Mouse (Mus musculus): ENCODE results near the gene Gucy2e.

Gucy2e gene

GRCm38 (mm10) chr11:69172606-69173005 lies 64.2 kb downstream of the Gucy2e start:
- no peak for DNase-seq (ENCODE audit: low spot score)

GRCm38 (mm10) chr11:69171626-69172025 lies 65.2 kb downstream of the Gucy2e start:
- peak; percentile 28 for DNase-seq (ENCODE audit: low spot score)

- no peak for DNase-seq (ENCODE audit: low spot score)
Measured at GRCm38 (mm10) chr11:69169313-69169712, 67.5 kb downstream of the Gucy2e start.
